Mouse (Mus musculus) brain, embryonic 14.5 days (tissue): Measurements from ENCODE around the gene Gxylt2.

Source experiments
- CTCF ChIP-seq: fragments of 200-500 bp; IDR thresholded peaks from 2 replicates; pipeline ENCODE4 v1.5.1; 2012; ENCODE audit warnings: inconsistent platforms, mild to moderate bottlenecking, moderate library complexity, borderline replicate concordance; ENCODE audit not compliant: insufficient read depth, insufficient read length; ENCODE audit errors: extremely low read depth
- POLR2A ChIP-seq: fragments of 200-500 bp; IDR thresholded peaks from 2 replicates; pipeline ENCODE4 v1.6.1; 2012; ENCODE audit warnings: mild to moderate bottlenecking, inconsistent platforms, borderline replicate concordance; ENCODE audit not compliant: poor library complexity, insufficient read depth, insufficient read length, severe bottlenecking; ENCODE audit errors: extremely low read depth

GRCm38 (mm10) chr6:100704574-100705365 lies at the start of gene Gxylt2:
- TF ChIP-seq CTCF = no peak
- peak; percentile 38; the same call in 1 of the 2 replicates for TF ChIP-seq POLR2A
